Mouse (Mus musculus) testis, adult 2 months (tissue): ENCODE measurements around the gene Ccdc134.

Experiments
- CTCF ChIP-seq: fragments of 200-500 bp; IDR thresholded peaks from 2 replicates; pipeline ENCODE4 v1.5.1; 2012; ENCODE audit warnings: low read depth, mild to moderate bottlenecking, inconsistent platforms, low read length, moderate library complexity; ENCODE audit not compliant: control insufficient read depth, insufficient read depth, insufficient replicate concordance
- POLR2A ChIP-seq: fragments of 200-500 bp; IDR thresholded peaks from 2 replicates; pipeline ENCODE4 v1.6.1; 2012; ENCODE audit warnings: low read depth, mild to moderate bottlenecking, inconsistent platforms, low read length, moderate library complexity; ENCODE audit not compliant: control insufficient read depth

DNA sequence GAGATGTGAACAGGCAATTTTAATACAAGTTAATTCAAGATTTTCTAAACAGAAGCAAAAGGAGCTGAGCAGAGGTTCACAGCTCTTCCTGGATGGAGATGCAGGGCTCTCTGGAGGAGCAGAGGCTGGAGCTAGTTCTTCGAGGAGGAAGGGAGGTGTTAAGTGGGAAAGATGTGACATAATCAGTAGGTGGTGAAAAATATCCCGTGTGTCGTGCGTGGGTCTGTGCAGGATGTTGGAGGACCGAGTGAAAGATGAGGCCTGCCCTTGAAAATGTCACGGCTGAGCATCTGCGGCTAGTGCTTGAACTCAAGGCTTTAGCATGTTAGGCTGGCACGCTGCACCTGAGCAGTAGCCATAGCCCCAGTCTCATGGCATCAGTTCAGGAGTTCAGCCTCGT lies 42.1 kb upstream of the Ccdc134 start:
- TF ChIP-seq CTCF (no peak), POLR2A (no peak)
